ENCODE assay signal across 17 mouse cellular contexts in genomic region chr1:55499872-55500271, GRCm38 (mm10).
A peak's percentile ranks its signal among the peaks of the same experiment; 100 is the strongest.
DNase-seq lines count a peak whose midpoint lies in the region; ATAC-seq and TF ChIP-seq lines count a peak whose summit lies in the region.
"Had no signal": no experiment of that assay in that cellular context is flagged by ENCODE, and none has a peak within 500 bp of the region (broad histone marks: within the 10 kb centered on the region; RNA-seq: fewer than 3 reads in every experiment).

No protein-coding gene starts in this region.

- TF ChIP-seq CTCF in brain, embryonic 14.5 days (IDR thresholded peaks at IDR 0.05; ENCODE audit: borderline replicate concordance, extremely low read depth, insufficient read depth, insufficient read length) = no peak
- no peak for TF ChIP-seq CTCF in heart, adult 2 months (IDR thresholded peaks at IDR 0.05)

- no peak overlapping the region for H3K9ac ChIP-seq in kidney, embryonic 16.5 days (replicated peaks; ENCODE audit: low read length)
- no peak overlapping the region for H3K9ac ChIP-seq in heart, adult 2 months (ENCODE audit: low read depth, low read length)
- H3K9ac ChIP-seq: embryonic facial prominence, embryonic 15.5 days; liver, postnatal 0 days; midbrain, embryonic 12.5 days had no signal

- TF ChIP-seq POLR2A in brain, embryonic 14.5 days (IDR thresholded peaks at IDR 0.05; ENCODE audit: borderline replicate concordance, extremely low read depth, insufficient read depth, insufficient read length, poor library complexity, severe bottlenecking) = no peak
- TF ChIP-seq POLR2A in heart, adult 2 months (IDR thresholded peaks at IDR 0.05; ENCODE audit: insufficient read depth, low read depth, low read length) = no peak

- H3K4me3 ChIP-seq in kidney, embryonic 16.5 days (ENCODE audit: low read length) = no peak overlapping the region
- H3K4me3 ChIP-seq in heart, adult 2 months = no peak overlapping the region
- H3K4me3 ChIP-seq: embryonic facial prominence, embryonic 15.5 days; heart, embryonic 10.5 days; midbrain, embryonic 12.5 days; myocyte had no signal

- no peak overlapping the region for H3K27ac ChIP-seq in kidney, embryonic 16.5 days (ENCODE audit: low read length)
- H3K27ac ChIP-seq in heart, adult 2 months = no peak overlapping the region
- H3K27ac ChIP-seq: embryonic facial prominence, embryonic 15.5 days; heart, embryonic 10.5 days; midbrain, embryonic 12.5 days had no signal

- no peaks in the 10 kb centered on the region; the same call in 1 of the 2 replicates for H3K79me2 ChIP-seq in heart, adult 2 months (replicated peaks; ENCODE audit: control insufficient read depth, insufficient read depth, low read length)

- no peaks in the 10 kb centered on the region for H3K36me3 ChIP-seq in kidney, embryonic 16.5 days (ENCODE audit: insufficient read depth, low read length)
- H3K36me3 ChIP-seq in heart, adult 2 months (ENCODE audit: control insufficient read depth, insufficient read depth, low read length) = no peaks in the 10 kb centered on the region
- H3K36me3 ChIP-seq: embryonic facial prominence, embryonic 15.5 days; heart, embryonic 10.5 days; midbrain, embryonic 12.5 days had no signal

- H3K4me2 ChIP-seq in kidney, embryonic 16.5 days (replicated peaks; ENCODE audit: low read depth, low read length) = no peak overlapping the region
- H3K4me2 ChIP-seq: embryonic facial prominence, embryonic 15.5 days; midbrain, embryonic 12.5 days had no signal

- ATAC-seq in kidney, embryonic 16.5 days (ENCODE audit: low FRiP score, low TSS enrichment) = no peak
- ATAC-seq: intestine, embryonic 16.5 days; liver, postnatal 0 days had no signal

- TF ChIP-seq EP300 in heart, adult 2 months (IDR thresholded peaks at IDR 0.05; ENCODE audit: insufficient read depth, low read depth, low read length) = no peak

- WGBS in kidney, embryonic 16.5 days = 57% methylated on average over 1 of the region's 1 CpGs
- WGBS in heart, adult 2 months = 44% methylated on average over 1 of the region's 1 CpGs

- no peaks in the 10 kb centered on the region for H3K27me3 ChIP-seq in kidney, embryonic 16.5 days (ENCODE audit: insufficient read depth, low read length)
- H3K27me3 ChIP-seq in heart, adult 2 months (ENCODE audit: control insufficient read depth, insufficient read depth, low read length) = no peaks in the 10 kb centered on the region
- H3K27me3 ChIP-seq: embryonic facial prominence, embryonic 15.5 days; midbrain, embryonic 12.5 days had no signal

- no peaks in the 10 kb centered on the region for H3K4me1 ChIP-seq in kidney, embryonic 16.5 days (ENCODE audit: insufficient read depth, low read length)
- H3K4me1 ChIP-seq in heart, adult 2 months (ENCODE audit: control insufficient read depth, insufficient read depth, low read length) = peaks cover 2% of the 10 kb centered on the region

- intact Hi-C loops in left cerebral cortex, postnatal 4 days (cut with DNase I) = loop anchor here (10.0 kb wide), 1 partner anchor 85 kb away; no protein-coding TSS in a partner anchor
- intact Hi-C loops in heart, adult 2 months (cut with DNase I) = no loop called here

- peak; percentile 60 for DNase-seq in layer of hippocampus, adult 11-12 months (ENCODE audit: low spot score)
- DNase-seq in layer of hippocampus, postnatal 10 days (ENCODE audit: low spot score in 2 of 2) = no peak
- DNase-seq in brain, embryonic 14.5 days (ENCODE audit: low read depth) = peak; percentile 67
- peak; percentile 50 for DNase-seq in gonadal fat pad, adult 2 months (ENCODE audit: low read depth)
- peak; percentile 37 for DNase-seq in left cerebral cortex, postnatal 4 days
- DNase-seq in heart, adult 2 months = no peak
- DNase-seq: cerebellum, adult 11 months; kidney, postnatal 25 days; liver, postnatal 0 days; lung, postnatal 36 days; thymus, postnatal 4 days had no signal

- H3K9me3 ChIP-seq in kidney, embryonic 16.5 days (ENCODE audit: low read length) = no peaks in the 10 kb centered on the region
- H3K9me3 ChIP-seq: embryonic facial prominence, embryonic 15.5 days; heart, embryonic 10.5 days; midbrain, embryonic 12.5 days had no signal

Comparison
In these comparisons a context has a peak if more than half of its experiments do, and no peak if none do; other contexts are left out.
1. DNase-seq: peak in layer of hippocampus, adult 11-12 months (single experiment), brain, embryonic 14.5 days (single experiment), gonadal fat pad, adult 2 months (single experiment) and left cerebral cortex, postnatal 4 days (single experiment); none in layer of hippocampus, postnatal 10 days (0 of 2) and heart, adult 2 months (0 of 2).